Mouse (Mus musculus) Patski (cell line): ENCODE measurements around the gene Scn2b. TPM values are rescaled to one million over a fixed set of nuclear protein-coding genes. Genes with fewer than 3 reads are reported as not detected.

ENCODE experiments used
- ATAC-seq: fragments of 100-300 bp; one replicate; pipeline ENCODE4 v1.8.0; 2021
- CTCF ChIA-PET: fragments of 350-600 bp; sonication (Branson Sonifier 250); formaldehyde crosslinking; loops from one replicate; lab custom pipeline; 2022; ENCODE audit warnings: inconsistent platforms; lab: Charles Lee
- POLR2A ChIA-PET: fragments of 350-600 bp; sonication (Branson Sonifier 250); formaldehyde crosslinking; loops from one replicate; lab custom pipeline; 2022; ENCODE audit warnings: antibody characterized with exemption, inconsistent platforms; lab: Charles Lee
- DNase-seq: peaks from one replicate; pipeline ENCODE4 v3.0.0-alpha.2; 2011; ENCODE audit warnings: low read depth, low spot score
- H3K27me3 ChIP-seq: fragments of 371-371 bp; one replicate; pipeline ENCODE4 v1.5.1; 2021
- CTCF ChIP-seq: fragments of 100-300 bp; IDR thresholded peaks from one replicate; pipeline ENCODE4 v1.5.1; 2021
- in situ Hi-C: fragments of 300-500 bp; cut with MboI; formaldehyde crosslinking; loops from 3 replicates; pipeline ENCODE4 v1.11.1; 2018; ENCODE audit warnings: low pct_unique_long_range_greater_than_20kb, mixed read lengths
- polyA plus RNA-seq: library from polyadenylated mRNA; unstranded; gene quantifications from one replicate; pipeline ENCODE4 v1.2.3, GENCODE M21; 2021

Scn2b gene
- polyA plus RNA-seq, 1 experiment from 2014 or later, result not detected

DNA sequence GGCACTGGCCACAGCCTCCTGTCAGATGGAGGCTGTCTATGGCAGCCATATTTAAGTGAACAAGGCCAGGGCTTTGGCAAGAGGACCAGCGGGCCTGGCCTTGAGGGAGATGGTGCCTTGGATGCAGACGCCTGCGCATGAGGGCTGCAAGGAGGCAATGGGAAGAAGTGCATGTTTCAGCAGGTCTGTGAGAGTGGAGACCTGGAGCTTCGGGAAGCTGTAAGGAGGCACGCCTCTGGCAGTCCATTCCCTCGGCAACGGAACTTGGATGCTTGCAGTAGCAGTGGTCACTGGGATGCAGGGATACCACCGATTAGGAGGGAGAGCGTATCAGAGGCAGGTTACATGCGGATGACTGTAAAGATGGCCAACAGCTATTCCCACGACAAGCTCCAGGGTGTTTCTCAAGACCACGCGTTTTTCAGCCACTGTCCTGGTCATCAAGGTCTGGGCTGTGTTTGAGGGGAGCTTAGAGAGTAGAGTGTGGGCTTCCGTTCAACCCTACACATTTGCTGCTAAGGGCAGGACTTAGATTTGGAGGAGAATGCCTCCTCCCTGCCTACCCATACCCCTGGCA is 2.5 kb downstream of the Scn2b start:
- ChIA-PET POLR2A (no interaction called here), CTCF (interaction anchor here (2.5 kb wide), 1 partner anchor 25 kb away, joined by 6 read pairs; no protein-coding TSS in a partner anchor)
- in situ Hi-C loops, result no loop called here
- TF ChIP-seq CTCF, result no peak
- peaks cover 62% of the 10 kb centered on the region for H3K27me3 ChIP-seq
- DNase-seq, result no peak
- no peak for ATAC-seq

DNA sequence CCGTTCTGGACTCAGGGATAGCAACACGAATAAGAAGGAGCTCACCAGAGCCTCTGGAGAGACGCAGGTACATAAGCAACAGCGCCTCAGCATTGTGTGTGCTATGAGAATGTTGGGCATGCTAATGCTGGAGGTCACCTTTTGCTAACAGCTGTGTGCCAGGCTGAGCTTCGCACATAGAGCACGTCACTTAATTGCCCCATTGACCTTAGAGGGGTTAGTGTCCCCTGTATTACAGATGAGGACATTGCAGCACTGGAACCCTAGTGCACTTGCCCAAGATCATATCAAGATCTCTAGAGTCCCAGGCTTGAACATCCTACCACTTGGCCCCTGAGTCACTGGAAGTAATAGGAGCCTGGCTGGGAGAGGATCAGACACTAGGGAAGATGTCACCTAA is 3.0 kb downstream of the Scn2b start:
- CTCF ChIA-PET, result interaction anchor here (1.1 to 2.5 kb wide), 2 partner anchors 25 to 47 kb away, joined by 3 to 6 read pairs; no protein-coding TSS in a partner anchor
- H3K27me3 ChIP-seq, result peaks cover 61% of the 10 kb centered on the region
- no peak for DNase-seq
- POLR2A ChIA-PET, result no interaction called here
- no peak for ATAC-seq
- no peak for TF ChIP-seq CTCF
- in situ Hi-C loops, result no loop called here

DNA sequence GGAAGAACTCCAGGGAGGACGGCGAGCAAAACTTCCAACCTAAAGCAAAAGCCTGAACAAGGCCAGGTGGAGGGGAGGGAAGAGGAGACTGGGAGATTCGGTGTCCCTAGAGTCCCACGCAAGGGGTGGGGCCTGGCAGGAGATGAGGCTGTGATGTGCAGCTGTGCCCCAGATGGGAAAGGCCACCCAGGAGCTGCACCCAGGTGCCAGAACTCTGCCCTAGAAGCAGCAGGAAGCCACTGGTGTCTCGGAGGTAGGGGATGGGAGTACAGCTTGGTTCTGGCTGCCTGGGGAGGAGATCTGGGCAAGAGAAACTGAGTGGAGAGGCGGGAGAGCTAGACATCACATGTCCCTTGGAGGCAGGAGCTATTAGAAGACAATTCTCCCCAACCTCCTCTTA is 3.4 kb downstream of the Scn2b start:
- TF ChIP-seq CTCF, result no peak
- in situ Hi-C loops, result no loop called here
- POLR2A ChIA-PET, result no interaction called here
- CTCF ChIA-PET, result interaction anchor here (1.1 to 2.5 kb wide), 3 partner anchors 24 to 47 kb away, joined by 3 to 6 read pairs (median 3); no protein-coding TSS in a partner anchor
- DNase-seq (no peak), ATAC-seq (no peak)
- peaks cover 57% of the 10 kb centered on the region for H3K27me3 ChIP-seq

DNA sequence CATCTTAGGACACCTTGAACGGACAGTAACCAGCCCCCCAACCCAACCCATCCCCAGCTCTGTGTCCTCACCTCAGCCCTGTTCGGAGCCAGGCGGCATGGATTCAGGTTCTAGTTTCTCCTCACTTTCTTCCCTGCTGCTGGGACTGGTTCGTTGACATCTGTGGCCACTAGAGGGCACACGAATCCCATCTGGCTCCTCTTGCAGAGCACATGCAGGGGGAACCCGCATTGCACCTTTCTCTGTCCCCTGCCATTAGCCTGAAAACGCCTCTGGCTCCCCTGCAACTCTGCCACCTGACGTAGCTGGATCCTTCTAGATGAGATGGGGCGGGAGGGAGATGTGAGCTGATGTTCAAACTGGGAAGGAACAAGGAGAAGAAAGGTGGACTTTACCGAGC is 4.2 kb downstream of the Scn2b start:
- ATAC-seq (peak; percentile 47), DNase-seq (no peak)
- POLR2A ChIA-PET, result no interaction called here
- peak; percentile 87 for TF ChIP-seq CTCF
- CTCF ChIA-PET, result interaction anchor here (1.1 to 2.5 kb wide), 4 partner anchors 11 to 46 kb away, joined by 3 to 6 read pairs (median 4); no protein-coding TSS in a partner anchor
- H3K27me3 ChIP-seq, result peaks cover 54% of the 10 kb centered on the region
- in situ Hi-C loops, result no loop called here

DNA sequence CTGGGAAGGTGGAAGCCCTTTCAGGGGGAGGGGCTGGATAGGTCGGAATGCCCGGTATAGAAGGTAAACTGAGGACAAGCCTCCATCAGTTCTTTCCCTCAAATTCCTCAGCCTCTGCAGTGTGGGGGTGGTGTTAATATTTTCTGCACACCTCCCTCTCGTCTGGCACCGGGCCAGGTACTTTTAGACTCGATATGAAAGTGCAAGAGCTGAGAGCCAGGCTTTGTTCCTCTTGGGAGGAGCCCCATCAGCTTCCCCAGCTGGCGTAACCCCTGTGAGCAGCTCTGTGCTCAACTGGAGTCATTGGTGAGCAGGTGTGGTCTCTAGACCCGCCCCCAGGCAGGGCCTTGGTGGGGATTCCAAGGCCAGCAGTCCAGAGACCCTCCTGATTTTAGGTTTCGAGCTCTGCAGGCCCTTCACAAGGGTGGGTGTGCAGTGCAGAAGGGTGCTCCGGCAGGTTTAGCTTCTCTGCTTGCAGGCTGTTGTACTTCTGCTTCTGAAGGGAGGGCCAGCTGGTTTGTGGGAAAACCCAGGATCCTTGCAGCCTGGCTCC is 4.7 kb downstream of the Scn2b start:
- ATAC-seq (no peak), DNase-seq (no peak)
- POLR2A ChIA-PET, result no interaction called here
- H3K27me3 ChIP-seq, result peaks cover 50% of the 10 kb centered on the region
- CTCF ChIA-PET, result interaction anchor here (1.6 to 2.5 kb wide), 3 partner anchors 11 to 29 kb away, joined by 3 to 6 read pairs (median 5); no protein-coding TSS in a partner anchor
- in situ Hi-C loops, result no loop called here
- no peak for TF ChIP-seq CTCF

DNA sequence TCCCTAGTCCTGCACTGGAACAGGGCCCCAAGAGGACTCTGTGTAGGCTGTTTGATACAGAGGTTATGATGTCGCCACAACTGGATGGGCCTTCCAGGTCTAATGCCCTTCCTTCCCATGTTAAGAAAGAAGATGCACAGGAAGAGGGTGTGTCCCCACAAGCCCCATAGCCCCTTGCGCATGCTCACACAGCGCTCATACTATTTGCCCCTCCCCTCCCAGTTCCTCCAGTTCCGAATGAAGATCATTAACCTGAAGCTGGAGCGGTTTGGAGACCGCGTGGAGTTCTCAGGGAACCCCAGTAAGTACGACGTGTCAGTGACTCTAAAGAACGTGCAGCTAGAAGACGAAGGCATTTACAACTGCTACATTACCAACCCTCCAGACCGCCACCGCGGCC is 7.6 kb downstream of the Scn2b start:
- ATAC-seq, result no peak
- in situ Hi-C loops, result loop anchor here (25.0 kb wide), 2 partner anchors 288 to 463 kb away; partner anchors contain the start of gene Treh
- POLR2A ChIA-PET, result no interaction called here

DNA sequence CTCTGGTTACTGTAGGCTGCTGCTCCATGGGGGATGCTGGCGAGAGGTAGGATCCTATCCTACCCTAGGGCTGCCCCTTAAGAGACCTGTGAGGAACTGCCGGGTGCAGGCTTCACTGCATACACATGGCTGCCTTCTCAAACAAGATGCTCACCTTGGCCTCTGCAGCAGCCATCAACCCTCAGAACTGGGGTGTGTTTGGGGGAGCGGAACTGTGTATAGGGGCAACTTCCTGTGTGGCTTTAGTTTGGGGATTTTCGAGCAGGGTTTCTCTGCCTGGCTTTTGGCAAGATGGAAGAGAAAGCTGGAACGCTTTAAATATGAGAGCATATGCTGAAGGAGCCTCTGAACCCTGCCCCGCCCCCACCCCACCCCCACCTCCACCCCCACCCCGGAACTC is 9.4 kb downstream of the Scn2b start:
- TF ChIP-seq CTCF, result no peak
- POLR2A ChIA-PET, result no interaction called here
- ATAC-seq (no peak), DNase-seq (no peak)
- CTCF ChIA-PET, result no interaction called here
- in situ Hi-C loops, result loop anchor here (25.0 kb wide), 2 partner anchors 290 to 465 kb away; partner anchors contain the start of gene Treh
- peaks cover 32% of the 10 kb centered on the region for H3K27me3 ChIP-seq

More for the DNA sequence above, 7.6 kb downstream of the Scn2b start:
- CTCF ChIA-PET, result no interaction called here
- no peak for TF ChIP-seq CTCF
- H3K27me3 ChIP-seq, result peaks cover 31% of the 10 kb centered on the region
- no peak for DNase-seq

DNA sequence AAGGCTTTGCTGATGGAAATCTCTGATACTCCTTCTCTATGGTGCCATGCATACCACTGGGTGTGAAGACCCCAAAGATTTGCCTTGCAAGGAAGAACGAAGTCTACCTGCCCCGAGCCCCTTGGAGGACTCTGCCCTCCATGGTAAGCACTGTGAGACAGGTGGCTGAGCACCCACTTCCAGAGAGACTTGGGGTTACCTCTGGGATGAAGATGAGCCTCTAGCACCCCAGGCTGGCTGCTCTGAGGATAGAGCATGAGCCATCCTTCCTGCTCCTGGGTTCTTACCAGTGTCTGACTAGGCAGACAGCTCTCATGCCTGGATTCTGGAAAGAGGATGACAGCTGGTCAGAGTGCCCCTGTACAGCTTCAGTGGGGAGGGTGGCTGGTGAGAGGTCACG is 12.5 kb downstream of the Scn2b start:
- ChIA-PET CTCF (no interaction called here), POLR2A (no interaction called here)
- in situ Hi-C loops, result loop anchor here (25.0 kb wide), 2 partner anchors 293 to 468 kb away; partner anchors contain the start of gene Treh
- DNase-seq (no peak), ATAC-seq (no peak)
- no peak for TF ChIP-seq CTCF
- peaks cover 31% of the 10 kb centered on the region for H3K27me3 ChIP-seq

DNA sequence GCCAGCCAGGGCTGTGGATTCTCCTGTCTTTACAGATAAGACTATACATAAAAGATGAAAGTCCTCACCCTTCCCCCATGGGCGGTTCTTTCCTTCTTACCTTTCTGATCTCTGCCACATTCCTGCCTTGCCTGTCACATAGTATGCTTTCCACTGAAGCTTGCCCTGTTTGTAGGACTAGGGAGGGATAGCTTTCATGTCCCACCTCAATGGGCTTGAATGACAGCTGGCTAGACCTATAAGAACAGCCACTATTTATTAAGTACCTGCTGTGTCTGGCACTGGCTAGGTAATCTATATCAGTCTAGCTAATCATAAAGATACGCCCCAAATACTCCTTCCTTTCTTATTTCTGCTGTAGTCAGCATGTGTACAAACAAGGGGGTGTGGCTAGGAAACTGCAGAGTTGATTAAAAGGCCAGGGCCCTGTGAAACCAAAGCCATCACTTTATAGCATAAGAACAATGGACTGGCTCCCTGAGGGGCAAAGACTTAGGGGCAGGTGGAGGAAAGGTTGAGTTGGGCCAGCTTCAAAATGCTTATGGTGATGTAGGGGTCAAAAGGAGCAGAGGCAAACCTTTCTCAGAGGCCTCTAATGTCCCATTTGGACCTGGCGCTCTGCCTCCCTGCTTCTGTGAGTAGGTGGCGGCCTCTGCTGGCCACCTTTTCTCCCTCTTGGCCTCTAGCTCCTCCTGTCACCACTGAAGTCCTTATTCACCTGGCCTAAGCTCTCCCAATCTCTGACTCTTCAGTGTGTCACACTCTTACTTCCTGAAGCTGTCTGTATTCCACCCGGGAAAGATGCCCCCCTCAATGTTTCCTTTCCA is 16.1 kb downstream of the Scn2b start:
- peaks cover 56% of the 10 kb centered on the region for H3K27me3 ChIP-seq
- in situ Hi-C loops, result loop anchor here (25.0 kb wide), 2 partner anchors 296 to 471 kb away; partner anchors contain the start of gene Treh
- ChIA-PET POLR2A (no interaction called here), CTCF (interaction anchor here (1.1 to 1.9 kb wide), 3 partner anchors 11 to 13 kb away, joined by 3 to 5 read pairs (median 3); no protein-coding TSS in a partner anchor)
- TF ChIP-seq CTCF, result no peak
- no peak for ATAC-seq
- no peak for DNase-seq

DNA sequence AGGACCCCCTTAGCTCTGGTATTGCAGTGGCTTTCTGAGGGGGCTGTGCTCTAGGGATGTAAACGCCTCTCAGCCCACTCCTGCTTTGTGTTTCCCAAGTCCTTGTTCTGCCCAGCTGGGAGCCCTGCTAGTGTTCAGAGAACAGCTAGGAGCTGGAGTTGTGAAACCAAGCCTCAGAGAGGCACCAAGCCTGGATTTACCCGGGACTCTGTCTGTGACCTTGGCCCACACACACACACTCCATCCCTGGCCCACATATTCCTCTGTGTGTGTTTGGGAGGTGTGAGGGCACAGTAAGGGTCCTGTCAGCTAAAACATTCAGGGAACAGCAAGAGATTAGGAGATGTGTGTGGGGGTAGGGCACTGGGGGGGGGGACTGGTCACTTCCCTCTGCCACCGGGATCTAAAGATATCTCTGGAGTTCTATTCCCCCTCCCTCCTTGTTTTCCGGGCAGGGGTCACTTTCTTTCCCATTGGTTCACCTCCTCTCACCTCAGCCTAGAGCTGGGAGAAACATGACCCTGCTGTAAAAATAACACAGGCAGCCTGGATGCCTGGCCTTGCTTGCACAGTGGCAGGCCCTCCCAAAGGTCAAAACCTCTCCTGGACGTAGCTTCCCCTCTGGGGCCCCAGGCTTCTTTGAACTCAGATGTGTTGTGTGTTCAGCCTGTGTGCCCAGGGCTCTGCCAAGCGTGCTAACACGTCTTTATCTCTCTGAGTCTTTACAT is 19.0 kb downstream of the Scn2b start:
- ATAC-seq, result no peak
- POLR2A ChIA-PET, result no interaction called here
- H3K27me3 ChIP-seq, result peaks cover 75% of the 10 kb centered on the region
- DNase-seq, result no peak
- CTCF ChIA-PET, result no interaction called here
- no peak for TF ChIP-seq CTCF
- in situ Hi-C loops, result loop anchor here (25.0 kb wide), 2 partner anchors 299 to 474 kb away; partner anchors contain the start of gene Treh
